In the genomic region with DNA sequence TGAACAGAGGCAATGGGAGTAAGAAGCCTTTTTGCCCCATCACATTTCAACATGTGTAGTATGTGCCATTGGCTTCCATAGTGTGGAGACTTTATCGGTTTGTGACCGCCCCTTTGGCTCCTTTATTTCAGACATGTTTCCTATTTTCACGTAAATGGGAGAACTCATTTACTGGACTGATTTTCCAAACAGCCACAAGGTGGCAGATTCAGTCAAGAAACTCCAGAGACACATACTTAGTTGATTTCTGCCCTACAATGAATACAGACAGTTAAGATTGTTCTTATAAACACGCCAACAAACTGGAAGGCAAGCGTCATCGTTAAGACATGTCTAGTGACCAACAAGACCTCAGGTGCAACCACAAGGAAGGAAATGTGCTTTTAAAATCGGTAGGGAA, we compare ENCODE assay signal across 8 mouse cellular contexts. TPM values are rescaled to one million over a fixed set of nuclear protein-coding genes. Genes with fewer than 3 reads are reported as not detected.
DNase-seq lines count a peak whose midpoint lies in the region; ATAC-seq lines count a peak whose summit lies in the region.
"Had no signal": no experiment of that assay in that cellular context is flagged by ENCODE, and none has a peak within 500 bp of the region (broad histone marks: within the 10 kb centered on the region; RNA-seq: fewer than 3 reads in every experiment).

No protein-coding gene starts in this region.

- H3K27me3 ChIP-seq in hindbrain, embryonic 11.5 days (ENCODE audit: control insufficient read depth, insufficient read depth, low read length): no peaks in the 10 kb centered on the region
- H3K27me3 ChIP-seq in hindbrain, embryonic 10.5 days (ENCODE audit: insufficient read depth, poor library complexity, severe bottlenecking): no peaks in the 10 kb centered on the region
- no peaks in the 10 kb centered on the region for H3K27me3 ChIP-seq in hindbrain, embryonic 16.5 days (replicated peaks; ENCODE audit: control insufficient read depth, insufficient read depth, low read length)
- H3K27me3 ChIP-seq: embryonic facial prominence, embryonic 12.5 days had no signal

- H3K36me3 ChIP-seq in hindbrain, embryonic 11.5 days (ENCODE audit: control insufficient read depth, insufficient read depth, low read length): no peaks in the 10 kb centered on the region
- no peaks in the 10 kb centered on the region for H3K36me3 ChIP-seq in hindbrain, embryonic 10.5 days
- H3K36me3 ChIP-seq in hindbrain, embryonic 16.5 days (ENCODE audit: control insufficient read depth, insufficient read depth, low read length): no peaks in the 10 kb centered on the region
- H3K36me3 ChIP-seq: embryonic facial prominence, embryonic 12.5 days had no signal

- WGBS in hindbrain, embryonic 11.5 days: 56% methylated on average over 7 of the region's 7 CpGs
- 58% methylated on average over 7 of the region's 7 CpGs for WGBS in hindbrain, embryonic 10.5 days
- 46% methylated on average over 7 of the region's 7 CpGs for WGBS in hindbrain, embryonic 16.5 days

- peak; percentile 41 for DNase-seq in hindbrain, embryonic 11.5 days (ENCODE audit: low spot score)
- no peak for DNase-seq in hindbrain, embryonic 10.5 days (ENCODE audit: low spot score)
- DNase-seq in 3T3-L1 (ENCODE audit: low read depth, low spot score) (peak; percentile 84), ES-CJ7 (ENCODE audit: low read depth, low spot score) (peak; percentile 60)
- DNase-seq in thymus, postnatal 25 days: peak; percentile 27
- DNase-seq in spleen, adult 18-20 months: no peak

- no peak overlapping the region for H3K27ac ChIP-seq in hindbrain, embryonic 11.5 days (ENCODE audit: low read depth, low read length)
- no peak overlapping the region for H3K27ac ChIP-seq in hindbrain, embryonic 10.5 days
- H3K27ac ChIP-seq in hindbrain, embryonic 16.5 days (ENCODE audit: low read depth, low read length): no peak overlapping the region
- H3K27ac ChIP-seq: embryonic facial prominence, embryonic 12.5 days had no signal

- no peak overlapping the region for H3K4me3 ChIP-seq in hindbrain, embryonic 11.5 days (ENCODE audit: low read depth, low read length)
- no peak overlapping the region for H3K4me3 ChIP-seq in hindbrain, embryonic 10.5 days
- no peak overlapping the region for H3K4me3 ChIP-seq in hindbrain, embryonic 16.5 days (ENCODE audit: low read length)
- H3K4me3 ChIP-seq: embryonic facial prominence, embryonic 12.5 days had no signal

- no peak overlapping the region for H3K9ac ChIP-seq in hindbrain, embryonic 11.5 days (ENCODE audit: low read depth, low read length)
- no peak overlapping the region for H3K9ac ChIP-seq in hindbrain, embryonic 16.5 days (ENCODE audit: low read depth, low read length)
- H3K9ac ChIP-seq: embryonic facial prominence, embryonic 12.5 days had no signal

- no peak for ATAC-seq in hindbrain, embryonic 11.5 days (ENCODE audit: low FRiP score)
- 0 out of 2 replicates have a peak, but pooled peaks have one; percentile 14 for ATAC-seq in hindbrain, embryonic 16.5 days

- no peaks in the 10 kb centered on the region for H3K4me1 ChIP-seq in hindbrain, embryonic 11.5 days (replicated peaks; ENCODE audit: control insufficient read depth, insufficient read depth, low read length)
- H3K4me1 ChIP-seq in hindbrain, embryonic 10.5 days (replicated peaks): peaks cover 3% of the 10 kb centered on the region; the same call in 1 of the 2 replicates
- no peaks in the 10 kb centered on the region for H3K4me1 ChIP-seq in hindbrain, embryonic 16.5 days (ENCODE audit: control insufficient read depth, insufficient read depth, low read depth, low read length)
- H3K4me1 ChIP-seq: embryonic facial prominence, embryonic 12.5 days had no signal

- no peaks in the 10 kb centered on the region for H3K9me3 ChIP-seq in hindbrain, embryonic 11.5 days (ENCODE audit: control insufficient read depth, low read length)
- H3K9me3 ChIP-seq in hindbrain, embryonic 10.5 days: no peaks in the 10 kb centered on the region
- H3K9me3 ChIP-seq in hindbrain, embryonic 16.5 days (ENCODE audit: control insufficient read depth, low read length): no peaks in the 10 kb centered on the region
- H3K9me3 ChIP-seq: embryonic facial prominence, embryonic 12.5 days had no signal

- no peak overlapping the region for H3K4me2 ChIP-seq in hindbrain, embryonic 11.5 days (replicated peaks; ENCODE audit: low read depth, low read length)
- no peak overlapping the region for H3K4me2 ChIP-seq in hindbrain, embryonic 16.5 days (ENCODE audit: low read length)
- H3K4me2 ChIP-seq: embryonic facial prominence, embryonic 12.5 days had no signal

RNA-seq across cellular contexts. Expression of a gene that starts 15.0 kb away (rescaled TPM):
- polyA plus RNA-seq in hindbrain, embryonic 11.5 days (2014; fragmentation: Nextera tagmentation; extraction: Ambion mirVana): 130 and 214 TPM in 2 replicates
- polyA plus RNA-seq in hindbrain, embryonic 10.5 days (2016; fragmentation: Nextera tagmentation; extraction: Ambion mirVana): 48.6 and 77.4 TPM in 2 replicates
- 148 and 150 TPM in 2 replicates for polyA plus RNA-seq in hindbrain, embryonic 16.5 days (2015; fragmentation: Nextera tagmentation; extraction: Ambion mirVana)

Comparison
In these comparisons a context has a peak if more than half of its experiments do, and no peak if none do; other contexts are left out.
1. DNase-seq: peak in hindbrain, embryonic 11.5 days (single experiment), 3T3-L1 (single experiment), ES-CJ7 (single experiment) and thymus, postnatal 25 days (single experiment); none in hindbrain, embryonic 10.5 days (single experiment) and spleen, adult 18-20 months (0 of 2).